Mouse (Mus musculus): ENCODE measurements around the gene Cdk6.

- TF ChIP-seq POLR2A (IDR thresholded peaks at IDR 0.05; ENCODE audit: insufficient read depth, low read length) (no peak), CTCF (IDR thresholded peaks at IDR 0.05; ENCODE audit: low read depth, low read length) (no peak), EP300 (IDR thresholded peaks at IDR 0.05; ENCODE audit: insufficient read depth, low read depth, low read length) (no peak)
Observed at GRCm38 (mm10) chr5:3529585-3530189, 188.4 kb downstream of the Cdk6 start.
